Mouse (Mus musculus) cerebellum, adult 2 months (tissue): ENCODE results near the gene Cacnb4. TPM values are rescaled to one million over a fixed set of nuclear protein-coding genes. Genes with fewer than 3 reads are reported as not detected.

Experiments
- DNase-seq, 2 experiments: peaks; one replicate each; pipeline ENCODE4 v3.0.0; 2021
- H3K27ac ChIP-seq: fragments of 200-500 bp; 2 replicates; pipeline ENCODE4 v1.5.1; 2012; ENCODE audit warnings: low read length, control low read depth, inconsistent platforms; ENCODE audit not compliant: insufficient read depth
- H3K27me3 ChIP-seq: fragments of 200-500 bp; 2 replicates; pipeline ENCODE4 v1.6.1; 2012; ENCODE audit warnings: inconsistent platforms, mild to moderate bottlenecking, low read length, moderate library complexity; ENCODE audit not compliant: control insufficient read depth, insufficient read depth
- H3K4me1 ChIP-seq: fragments of 200-500 bp; 2 replicates; pipeline ENCODE4 v1.6.1; 2011; ENCODE audit warnings: low read length; ENCODE audit not compliant: control insufficient read depth, insufficient read depth
- H3K4me3 ChIP-seq: fragments of 200-500 bp; replicated peaks from 2 replicates; pipeline ENCODE3; 2011; ENCODE audit warnings: mild to moderate bottlenecking, low read depth, low read length, control low read depth; ENCODE audit not compliant: insufficient read depth
- CTCF ChIP-seq: fragments of 200-500 bp; IDR thresholded peaks from 2 replicates; pipeline ENCODE4 v1.5.1; 2011; ENCODE audit warnings: low read depth, mild to moderate bottlenecking, control low read depth, low read length, moderate library complexity, borderline replicate concordance; ENCODE audit not compliant: insufficient read depth
- POLR2A ChIP-seq: fragments of 200-500 bp; IDR thresholded peaks from 2 replicates; pipeline ENCODE4 v1.6.1; 2011; ENCODE audit warnings: low read length, control low read depth, borderline replicate concordance; ENCODE audit not compliant: insufficient read depth
- WGBS: fragments of 180-500 bp; shearing (Covaris S2); methylation state at CpG from one replicate; pipeline ENCODE4 v1.1.7; 2018; 5-methylcytosine and 5-hydroxymethylcytosine counted together
- polyA plus RNA-seq: library from polyadenylated mRNA; depleted of rRNA; stranded (reverse); fragments of >200 nt; gene quantifications from 2 replicates; pipeline ENCODE4 v1.2.3, GENCODE M21; 2012

The Cacnb4 gene
- polyA plus RNA-seq, 1 experiment, result 64.7 TPM

DNA sequence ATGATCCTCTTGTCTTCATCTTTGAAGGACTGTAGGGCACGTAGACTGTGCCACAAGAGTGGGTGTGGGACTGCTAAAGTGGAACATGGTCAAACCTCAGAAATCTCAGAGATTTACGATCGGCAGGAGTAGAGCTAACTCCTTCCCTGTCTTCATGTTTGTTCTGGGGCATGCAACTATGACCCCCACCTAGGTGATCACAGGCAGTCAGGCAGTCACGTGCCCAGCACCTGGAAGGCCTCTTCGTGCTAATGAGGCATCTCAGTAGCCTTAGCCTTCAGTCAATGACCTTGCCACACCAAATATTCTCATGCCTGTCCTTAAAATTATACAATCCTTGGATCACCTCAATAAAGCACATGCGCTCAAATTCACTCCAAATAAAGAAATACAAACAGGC is 50.9 kb downstream of the Cacnb4 start:
- H3K27me3 ChIP-seq, result no peaks in the 10 kb centered on the region
- DNase-seq, result no peak
- 89% methylated on average over 6 of the region's 6 CpGs for whole genome bisulfite sequencing
- no peak overlapping the region for H3K4me3 ChIP-seq
- TF ChIP-seq CTCF (no peak), POLR2A (no peak)
- H3K27ac ChIP-seq, result no peak overlapping the region
- H3K4me1 ChIP-seq, result peaks cover 16% of the 10 kb centered on the region

DNA sequence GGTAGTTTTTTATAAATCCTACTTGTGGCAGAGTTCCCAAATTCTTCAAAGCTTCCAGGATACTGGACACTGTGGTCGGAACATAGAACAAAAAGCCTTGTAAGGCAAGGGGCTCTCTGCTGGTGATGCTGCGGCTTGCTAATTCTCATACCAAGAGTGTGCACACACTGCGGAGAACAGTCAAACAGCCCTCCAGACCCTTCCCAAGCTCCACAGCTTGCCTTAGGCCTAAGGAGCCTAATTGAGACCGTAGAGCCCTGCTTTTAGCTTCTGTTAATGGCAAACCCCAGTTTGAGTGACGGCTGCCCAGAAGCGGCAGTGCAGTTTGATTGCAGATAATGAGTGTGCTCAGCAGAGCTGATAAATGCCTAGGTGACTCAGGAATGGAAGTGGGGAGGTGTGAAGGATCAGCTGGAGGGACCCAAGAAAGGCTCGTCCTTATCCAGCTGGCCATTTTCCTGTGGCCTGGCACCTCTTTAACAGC is 52.7 kb downstream of the Cacnb4 start:
- Histone ChIP-seq H3K4me3 (no peak overlapping the region), H3K27me3 (no peaks in the 10 kb centered on the region), H3K27ac (0 out of 2 replicates have a peak overlapping the region, but pooled peaks have one; percentile 6), H3K4me1 (peaks cover 16% of the 10 kb centered on the region)
- TF ChIP-seq POLR2A, result no peak
- no peak for TF ChIP-seq CTCF
- DNase-seq, result peak in 1 of 2 experiments; percentile 38
- 53% methylated on average over 7 of the region's 7 CpGs for WGBS

GRCm38 (mm10) chr2:52623461-52623860 is 53.2 kb downstream of the Cacnb4 start:
- H3K4me1 ChIP-seq, result peaks cover 16% of the 10 kb centered on the region
- WGBS, result 57% methylated on average over 4 of the region's 4 CpGs
- no peaks in the 10 kb centered on the region for H3K27me3 ChIP-seq
- no peak overlapping the region for H3K27ac ChIP-seq
- TF ChIP-seq POLR2A, result no peak
- TF ChIP-seq CTCF, result no peak
- no peak for DNase-seq
- H3K4me3 ChIP-seq, result no peak overlapping the region

DNA sequence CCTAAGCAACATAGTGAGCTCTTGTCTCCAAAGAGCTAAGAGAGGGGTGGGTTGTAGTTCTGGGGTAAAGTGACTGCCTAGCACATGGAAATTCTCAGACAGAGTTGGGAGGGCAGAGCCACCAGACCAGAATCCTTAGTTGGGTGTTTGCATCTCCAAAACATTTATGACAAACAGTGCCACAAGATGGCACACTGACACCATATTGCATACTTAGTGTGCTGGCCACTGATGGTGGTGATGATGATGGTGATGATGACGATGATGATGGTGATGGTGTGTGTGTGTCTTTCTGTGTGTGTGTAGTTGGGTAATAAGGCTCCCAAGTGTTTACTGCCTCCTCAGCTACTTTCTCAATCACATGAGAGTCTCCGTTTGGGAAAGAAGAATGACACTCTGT is 54.0 kb downstream of the Cacnb4 start:
- H3K27me3 ChIP-seq, result no peaks in the 10 kb centered on the region
- TF ChIP-seq CTCF (peak; percentile 66; the same call in 1 of the 2 replicates), POLR2A (no peak)
- no peak overlapping the region for H3K27ac ChIP-seq
- DNase-seq, result no peak
- WGBS, result 70% methylated on average over 2 of the region's 2 CpGs
- peaks cover 16% of the 10 kb centered on the region for H3K4me1 ChIP-seq
- no peak overlapping the region for H3K4me3 ChIP-seq

GRCm38 (mm10) chr2:52619406-52619974 is 57.1 kb downstream of the Cacnb4 start:
- H3K4me3 ChIP-seq, result no peak overlapping the region
- H3K4me1 ChIP-seq, result peaks cover 19% of the 10 kb centered on the region
- no peak for TF ChIP-seq CTCF
- no peak for TF ChIP-seq POLR2A
- no peaks in the 10 kb centered on the region for H3K27me3 ChIP-seq
- DNase-seq, result no peak
- 80% methylated on average over 17 of the region's 17 CpGs for WGBS
- no peak overlapping the region for H3K27ac ChIP-seq

- no peak for DNase-seq
- H3K4me3 ChIP-seq, result no peak overlapping the region
- no peak for TF ChIP-seq POLR2A
- no peak for TF ChIP-seq CTCF
- no peak overlapping the region for H3K27ac ChIP-seq
- peaks cover 18% of the 10 kb centered on the region for H3K4me1 ChIP-seq
- WGBS, result 89% methylated on average over 2 of the region's 2 CpGs
- no peaks in the 10 kb centered on the region for H3K27me3 ChIP-seq
Measured at GRCm38 (mm10) chr2:52618804-52619203, 57.8 kb downstream of the Cacnb4 start.

DNA sequence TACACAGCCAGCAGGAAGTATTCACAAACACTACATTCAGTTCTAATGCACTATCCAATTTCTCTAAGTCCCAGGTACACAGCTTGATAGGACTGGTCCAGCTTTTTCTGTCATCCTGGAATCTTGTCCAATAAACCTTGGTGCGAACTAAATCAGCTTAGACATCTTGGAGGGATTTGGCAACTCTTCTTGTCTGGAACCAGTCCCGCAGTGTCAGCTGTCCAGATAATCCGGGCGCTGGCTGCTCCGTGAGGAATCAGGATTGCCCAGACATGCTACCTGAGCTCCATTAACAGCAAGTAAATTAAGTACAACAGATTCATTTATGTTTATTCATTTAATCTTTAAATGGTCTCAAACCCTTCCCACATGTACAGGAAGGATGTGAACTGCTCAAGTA is 61.2 kb downstream of the Cacnb4 start:
- 7% methylated on average over 5 of the region's 5 CpGs for WGBS
- TF ChIP-seq CTCF (no peak), POLR2A (no peak)
- Histone ChIP-seq H3K27ac (no peak overlapping the region), H3K4me3 (no peak overlapping the region), H3K27me3 (no peaks in the 10 kb centered on the region), H3K4me1 (peaks cover 15% of the 10 kb centered on the region)
- peak; percentile 90 to 93 for DNase-seq

DNA sequence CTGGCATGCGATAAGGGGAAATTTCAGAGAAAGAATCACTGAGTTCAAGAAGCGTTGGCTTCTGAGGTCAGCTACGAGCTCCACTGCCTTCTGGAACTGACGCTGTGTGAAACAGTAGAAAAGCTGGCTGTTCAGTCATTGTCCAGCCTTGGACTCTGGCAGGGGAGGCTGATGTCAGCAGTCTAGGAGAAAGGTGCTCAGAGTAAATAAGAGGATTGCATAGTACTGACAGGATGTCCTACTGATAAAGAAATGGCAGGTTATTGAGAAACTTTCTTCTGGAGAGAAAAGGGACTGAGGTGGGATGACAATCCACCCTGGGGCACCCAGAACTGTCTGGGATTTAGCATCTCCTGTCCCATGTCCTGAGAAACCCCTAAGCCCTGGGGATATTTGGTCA is 62.7 kb downstream of the Cacnb4 start:
- Histone ChIP-seq H3K27me3 (no peaks in the 10 kb centered on the region), H3K4me1 (peaks cover 18% of the 10 kb centered on the region), H3K27ac (no peak overlapping the region), H3K4me3 (no peak overlapping the region)
- WGBS, result 78% methylated on average over 4 of the region's 4 CpGs
- no peak for TF ChIP-seq POLR2A
- no peak for TF ChIP-seq CTCF
- no peak for DNase-seq
